Mouse (Mus musculus): Measurements from ENCODE around the gene Vmn1r84. TPM values are rescaled to one million over a fixed set of nuclear protein-coding genes. Genes with fewer than 3 reads are reported as not detected.

Vmn1r84 gene
- not detected in 2 replicates for polyA plus RNA-seq (2012; rRNA removed)

DNA sequence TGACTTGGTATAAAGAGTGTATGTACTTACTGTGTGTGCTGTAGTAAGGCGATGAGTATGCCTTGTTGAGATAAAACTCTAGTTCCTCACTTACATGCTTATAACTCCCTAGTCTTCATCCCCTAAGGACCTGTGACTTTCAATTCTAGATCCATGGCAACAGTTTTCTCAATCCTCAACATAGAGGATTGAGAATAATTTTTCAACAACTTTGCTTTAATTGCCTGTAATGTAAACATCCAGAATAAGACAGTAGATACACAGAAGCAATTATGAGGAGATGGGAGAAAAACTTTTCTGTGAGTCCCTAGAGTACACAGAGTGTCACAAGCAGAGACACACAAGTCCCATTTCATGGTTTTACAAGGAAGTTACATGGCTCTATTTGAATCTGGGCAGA, at the start of gene Vmn1r84:
Gene Vmn1r84, minus strand, starts transcription at position 101 of the 400 bp plus-strand sequence.

DNA sequence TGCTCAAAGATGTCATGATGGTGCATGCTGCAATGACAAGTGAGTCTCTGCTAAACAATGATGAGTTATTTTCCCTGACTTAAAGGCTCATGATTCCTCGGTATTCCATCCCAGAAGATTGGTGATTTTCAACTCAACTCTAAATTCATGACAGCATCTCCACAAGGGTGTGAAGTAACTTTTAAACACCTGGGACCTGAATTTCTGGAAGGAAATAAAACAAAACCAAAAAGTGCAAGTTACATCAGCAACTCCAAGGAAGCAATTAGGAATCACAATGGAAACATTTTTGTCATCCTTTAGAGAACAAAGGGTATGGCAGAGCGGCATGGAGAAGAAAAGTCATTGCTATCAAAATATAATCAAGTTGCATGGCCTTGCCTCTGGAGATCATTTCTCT, 39.7 kb downstream of the Vmn1r84 start, which contains the start of gene Vmn1r83:
Gene Vmn1r83, minus strand, starts transcription at position 101 of the 400 bp plus-strand sequence.

Other genes starting within 250 kb of the Vmn1r84 start
- gene Vmn1r78, start 219.0 kb downstream of the Vmn1r84 start, polyA plus RNA-seq (2012; rRNA removed) = not detected in 2 replicates
- not detected in 2 replicates for gene Vmn1r79, start 198.0 kb downstream of the Vmn1r84 start, polyA plus RNA-seq (2012; rRNA removed)
- not detected in 2 replicates for gene Vmn1r80, start 180.0 kb downstream of the Vmn1r84 start, polyA plus RNA-seq (2012; rRNA removed)
- not detected in 2 replicates for gene Vmn1r81, start 101.0 kb downstream of the Vmn1r84 start, polyA plus RNA-seq (2012; rRNA removed)
- not detected in 2 replicates for gene Vmn1r82, start 68.8 kb downstream of the Vmn1r84 start, polyA plus RNA-seq (2012; rRNA removed)
- gene Vmn1r83, start 39.8 kb downstream of the Vmn1r84 start, polyA plus RNA-seq (2012; rRNA removed) = not detected in 2 replicates
- gene Zfp551, start 53.5 kb upstream of the Vmn1r84 start, polyA plus RNA-seq (2012; rRNA removed) = 4.2 and 5.0 TPM in 2 replicates
- gene Zfp606, start 109.0 kb upstream of the Vmn1r84 start, polyA plus RNA-seq (2012; rRNA removed) = 19.0 and 22.7 TPM in 2 replicates
- not detected in 2 replicates for gene 2900092C05Rik, start 143.2 kb upstream of the Vmn1r84 start, polyA plus RNA-seq (2012; rRNA removed)
- under 0.01 TPM in 2 replicates for gene Vmn2r53, start 239.5 kb upstream of the Vmn1r84 start, polyA plus RNA-seq (2012; rRNA removed)